Mouse (Mus musculus): ENCODE measurements around the gene Ttc23.

Ttc23 gene

GRCm38 (mm10) chr7:67644833-67645680 lies 2.2 kb upstream of the Ttc23 start, which contains the start of gene Lrrc28:
Gene Lrrc28, minus strand, starts transcription at chr7:67645268.
- peak; percentile 97 to 99 for DNase-seq (ENCODE audit: low spot score in 2 of 2)

GRCm38 (mm10) chr7:67645681-67646014 lies 1.6 kb upstream of the Ttc23 start:
- DNase-seq (ENCODE audit: low spot score in 2 of 2): no peak

- DNase-seq (ENCODE audit: low spot score in 2 of 2): no peak
Observed at GRCm38 (mm10) chr7:67646131-67646530, 1.1 kb upstream of the Ttc23 start.

- no peak for DNase-seq (ENCODE audit: low spot score in 2 of 2)
Observed at GRCm38 (mm10) chr7:67648376-67648775, 1.2 kb downstream of the Ttc23 start.

GRCm38 (mm10) chr7:67652211-67652610 lies 5.0 kb downstream of the Ttc23 start:
- no peak for DNase-seq (ENCODE audit: low spot score in 2 of 2)

GRCm38 (mm10) chr7:67654668-67655067 lies 7.5 kb downstream of the Ttc23 start:
- DNase-seq (ENCODE audit: low spot score in 2 of 2): no peak

- DNase-seq (ENCODE audit: low spot score in 2 of 2): no peak
Observed at GRCm38 (mm10) chr7:67655186-67655585, 8.0 kb downstream of the Ttc23 start.

- no peak for DNase-seq (ENCODE audit: low spot score in 2 of 2)
Observed at GRCm38 (mm10) chr7:67658110-67658509, 10.9 kb downstream of the Ttc23 start.

GRCm38 (mm10) chr7:67662424-67662823 lies 15.2 kb downstream of the Ttc23 start:
- no peak for DNase-seq (ENCODE audit: low spot score in 2 of 2)

- no peak for DNase-seq (ENCODE audit: low spot score in 2 of 2)
Observed at GRCm38 (mm10) chr7:67663981-67664694, 16.9 kb downstream of the Ttc23 start.

GRCm38 (mm10) chr7:67670965-67671364 lies 23.8 kb downstream of the Ttc23 start:
- no peak for DNase-seq (ENCODE audit: low spot score in 2 of 2)

- peak; percentile 96 to 97 for DNase-seq (ENCODE audit: low spot score in 2 of 2)
Observed at GRCm38 (mm10) chr7:67672650-67673049, 25.4 kb downstream of the Ttc23 start.

- no peak for DNase-seq (ENCODE audit: low spot score in 2 of 2)
Observed at GRCm38 (mm10) chr7:67673656-67674055, 26.4 kb downstream of the Ttc23 start.

GRCm38 (mm10) chr7:67678878-67679499 lies 31.8 kb downstream of the Ttc23 start:
- no peak for DNase-seq (ENCODE audit: low spot score in 2 of 2)

- no peak for DNase-seq (ENCODE audit: low spot score in 2 of 2)
Observed at GRCm38 (mm10) chr7:67681078-67681477, 33.9 kb downstream of the Ttc23 start.

- DNase-seq (ENCODE audit: low spot score in 2 of 2): no peak
Observed at GRCm38 (mm10) chr7:67683006-67683405, 35.8 kb downstream of the Ttc23 start.

- DNase-seq (ENCODE audit: low spot score in 2 of 2): no peak
Observed at GRCm38 (mm10) chr7:67686545-67686944, 39.3 kb downstream of the Ttc23 start.

GRCm38 (mm10) chr7:67688281-67688680 lies 41.1 kb downstream of the Ttc23 start:
- no peak for DNase-seq (ENCODE audit: low spot score in 2 of 2)

- DNase-seq (ENCODE audit: low spot score in 2 of 2): no peak
Observed at GRCm38 (mm10) chr7:67689793-67690192, 42.6 kb downstream of the Ttc23 start.

GRCm38 (mm10) chr7:67691036-67691435 lies 43.8 kb downstream of the Ttc23 start:
- DNase-seq (ENCODE audit: low spot score in 2 of 2): no peak

GRCm38 (mm10) chr7:67692141-67692540 lies 44.9 kb downstream of the Ttc23 start:
- DNase-seq (ENCODE audit: low spot score in 2 of 2): no peak

- no peak for DNase-seq (ENCODE audit: low spot score in 2 of 2)
Observed at GRCm38 (mm10) chr7:67692791-67693538, 45.8 kb downstream of the Ttc23 start.

Data from frontal cortex, postnatal 25 days (tissue).